Mouse (Mus musculus): ENCODE data around the gene Slc25a19.

The Slc25a19 gene

GRCm38 (mm10) chr11:115599722-115600121 lies 28.4 kb downstream of the Slc25a19 start:
- DNase-seq (ENCODE audit: low spot score), result no peak

DNA sequence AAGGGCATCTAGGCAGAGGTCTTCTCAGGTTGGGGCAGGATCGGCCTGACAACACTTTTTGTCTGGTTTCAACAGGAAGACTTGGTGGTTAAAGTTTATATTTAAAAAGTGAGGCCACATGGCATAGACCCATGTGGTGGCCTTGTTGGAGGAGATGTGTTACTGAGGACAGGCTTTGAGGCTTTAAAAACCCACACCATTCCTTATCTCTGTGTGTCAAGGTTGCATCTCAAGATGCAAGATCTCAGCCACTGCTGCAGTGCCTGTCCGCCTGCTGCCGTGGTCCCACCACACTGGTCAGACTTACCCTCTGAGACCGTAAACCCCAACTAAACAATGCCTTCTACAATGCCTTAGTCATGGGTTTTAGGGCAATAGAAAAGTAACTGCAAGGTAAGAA lies 29.8 kb downstream of the Slc25a19 start:
- DNase-seq (ENCODE audit: low spot score), result no peak

DNA sequence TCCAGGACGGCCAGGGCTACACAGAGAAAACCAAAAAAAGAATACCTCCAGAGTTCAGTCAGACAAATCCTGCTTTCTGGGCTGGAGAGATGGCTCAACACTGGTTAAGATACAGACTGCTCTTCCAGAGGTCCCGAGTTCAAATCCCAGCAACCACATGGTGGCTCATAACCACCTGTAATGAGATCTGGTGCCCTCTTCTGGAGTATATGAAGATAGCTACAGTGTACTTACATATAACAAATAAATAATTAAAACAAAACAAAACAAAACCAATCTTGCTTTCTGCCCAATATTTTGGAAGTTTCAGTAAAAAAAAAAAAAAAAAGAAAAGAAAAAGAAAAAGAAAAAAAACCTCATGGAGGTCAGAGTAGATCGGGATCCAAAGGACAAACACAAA lies 32.9 kb downstream of the Slc25a19 start:
- DNase-seq (ENCODE audit: low spot score), result no peak

DNA sequence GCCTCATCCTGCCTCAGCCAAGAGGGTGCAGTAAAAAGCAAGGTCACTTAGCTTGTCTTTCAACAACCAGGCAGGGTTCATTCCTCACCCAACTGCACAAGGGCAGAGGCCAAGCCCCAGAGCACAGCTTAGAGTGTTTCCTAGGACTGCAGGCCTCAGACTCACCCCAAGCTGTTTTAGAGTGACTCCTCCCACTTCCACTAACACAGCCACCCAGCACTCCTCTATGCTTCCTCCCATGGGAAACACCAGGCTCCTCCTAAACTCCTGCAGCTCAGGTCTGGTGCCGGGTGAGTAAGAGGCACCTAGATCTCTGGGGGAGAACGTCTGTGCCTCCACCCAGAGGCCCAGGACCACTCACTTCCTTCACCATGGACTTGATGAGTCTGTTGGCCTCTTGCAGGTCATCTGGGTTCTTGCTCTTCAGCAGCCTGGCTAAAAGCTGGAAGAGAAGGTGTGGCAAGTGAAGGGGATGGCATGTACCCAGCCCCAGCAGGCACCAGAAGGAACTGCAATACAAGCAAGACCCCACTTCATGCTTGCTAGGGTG lies 37.5 kb downstream of the Slc25a19 start:
- no peak for DNase-seq (ENCODE audit: low spot score)

GRCm38 (mm10) chr11:115587984-115588383 lies 40.1 kb downstream of the Slc25a19 start:
- DNase-seq (ENCODE audit: low spot score), result no peak

GRCm38 (mm10) chr11:115586403-115586802 lies 41.7 kb downstream of the Slc25a19 start:
- no peak for DNase-seq (ENCODE audit: low spot score)

DNA sequence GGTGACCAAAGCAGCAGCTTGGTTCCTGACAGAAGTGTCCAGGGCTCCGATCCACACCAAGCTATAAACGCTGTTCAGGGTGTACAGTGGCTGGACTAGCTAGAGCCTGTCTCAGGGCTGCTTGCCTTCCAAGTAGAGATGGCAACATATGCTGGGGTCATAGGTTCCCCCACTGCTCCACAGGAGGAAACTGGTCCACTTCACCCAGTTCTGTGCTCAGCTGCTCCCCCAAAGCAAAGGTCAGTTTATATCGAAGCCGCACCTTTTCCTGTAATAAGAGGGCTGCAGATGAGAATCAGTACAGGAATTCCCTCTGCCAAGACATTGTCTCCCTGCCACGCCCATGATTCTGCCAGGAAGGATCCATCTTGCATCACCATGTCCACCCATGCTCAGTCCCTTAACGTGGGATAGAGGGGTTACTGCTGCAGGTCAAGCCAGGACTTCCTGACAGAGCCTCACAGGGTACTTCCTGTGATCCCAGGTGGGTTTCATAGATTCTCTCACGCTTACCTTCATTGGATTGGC lies 42.5 kb downstream of the Slc25a19 start:
- DNase-seq (ENCODE audit: low spot score), result no peak

GRCm38 (mm10) chr11:115584376-115585073 lies 43.6 kb downstream of the Slc25a19 start:
- no peak for DNase-seq (ENCODE audit: low spot score)

- no peak for DNase-seq (ENCODE audit: low spot score)
Measured at GRCm38 (mm10) chr11:115582913-115583606, 45.0 kb downstream of the Slc25a19 start.

DNA sequence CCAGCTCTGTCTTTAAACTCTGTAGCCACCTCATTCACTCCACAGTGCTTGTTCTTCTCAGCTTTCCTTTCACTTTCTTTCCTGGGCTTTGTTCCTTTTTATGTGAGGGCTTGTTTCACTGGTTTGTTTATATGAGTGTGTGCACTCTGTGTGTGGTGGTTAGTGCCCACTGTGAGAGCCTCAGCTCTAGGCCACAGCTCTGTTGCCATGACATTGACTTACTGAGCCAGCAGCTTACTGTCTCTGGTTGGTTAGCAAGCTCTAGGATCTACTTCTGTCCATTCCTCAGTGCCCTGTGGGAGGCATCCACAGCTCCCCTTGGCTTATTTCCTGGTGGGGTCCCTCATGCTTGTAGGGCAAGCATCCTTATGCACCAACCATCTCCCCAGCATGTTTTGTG lies 49.0 kb downstream of the Slc25a19 start:
- DNase-seq (ENCODE audit: low spot score), result no peak

- DNase-seq (ENCODE audit: low spot score), result no peak
Measured at GRCm38 (mm10) chr11:115564961-115565360, 63.1 kb downstream of the Slc25a19 start.

All from embryo, embryonic 10 days (tissue).